Mouse (Mus musculus) layer of hippocampus, adult 18-20 months (tissue): Measurements from ENCODE around the gene Styx. TPM values are rescaled to one million over a fixed set of nuclear protein-coding genes. Genes with fewer than 3 reads are reported as not detected.

Experiments
- DNase-seq, 2 experiments: peaks; one replicate each; pipeline ENCODE4 v3.0.0; 2022; ENCODE audit warnings: low spot score in 2 of 2
- total RNA-seq, 2 experiments: library from RNA; stranded (reverse); gene quantifications; 2 replicates each; pipeline ENCODE4 v1.2.3; 2021

Styx gene
- total RNA-seq, 2 experiments from 2014 or later, result 19.1 to 19.6 TPM

- no peak for DNase-seq
Observed at GRCm38 (mm10) chr14:45438250-45438930, 87.5 kb downstream of the Styx start.

- no peak for DNase-seq
Observed at GRCm38 (mm10) chr14:45438931-45439275, 88.0 kb downstream of the Styx start.

- DNase-seq, result no peak
Observed at GRCm38 (mm10) chr14:45439387-45439786, 88.5 kb downstream of the Styx start.

GRCm38 (mm10) chr14:45441291-45441690, 90.4 kb downstream of the Styx start:
- no peak for DNase-seq

- DNase-seq, result no peak
Observed at GRCm38 (mm10) chr14:45442781-45443560, 92.1 kb downstream of the Styx start.

- DNase-seq, result no peak
Observed at GRCm38 (mm10) chr14:45444870-45445269, 94.0 kb downstream of the Styx start.

- no peak for DNase-seq
Observed at GRCm38 (mm10) chr14:45445445-45445844, 94.6 kb downstream of the Styx start.

- no peak for DNase-seq
Observed at GRCm38 (mm10) chr14:45446777-45447176, 95.9 kb downstream of the Styx start.

GRCm38 (mm10) chr14:45451090-45451489, 100.2 kb downstream of the Styx start:
- no peak for DNase-seq

GRCm38 (mm10) chr14:45452148-45452547, 101.3 kb downstream of the Styx start:
- DNase-seq, result no peak

- no peak for DNase-seq
Observed at GRCm38 (mm10) chr14:45452861-45453512, 102.1 kb downstream of the Styx start.

GRCm38 (mm10) chr14:45453538-45454233, 102.8 kb downstream of the Styx start:
- DNase-seq, result no peak

GRCm38 (mm10) chr14:45455651-45456501, 105.0 kb downstream of the Styx start:
- peak in 1 of 2 experiments; percentile 42 for DNase-seq

- no peak for DNase-seq
Observed at GRCm38 (mm10) chr14:45456502-45456846, 105.6 kb downstream of the Styx start.

- DNase-seq, result peak in 1 of 2 experiments; percentile 25
Observed at GRCm38 (mm10) chr14:45457003-45457402, 106.1 kb downstream of the Styx start.

GRCm38 (mm10) chr14:45459877-45460276, 109.0 kb downstream of the Styx start:
- DNase-seq, result no peak

GRCm38 (mm10) chr14:45460491-45460890, 109.6 kb downstream of the Styx start:
- no peak for DNase-seq

- DNase-seq, result no peak
Observed at GRCm38 (mm10) chr14:45461945-45462344, 111.1 kb downstream of the Styx start.

GRCm38 (mm10) chr14:45462374-45462773, 111.5 kb downstream of the Styx start:
- peak; percentile 41 to 69 for DNase-seq

- no peak for DNase-seq
Observed at GRCm38 (mm10) chr14:45462875-45463475, 112.1 kb downstream of the Styx start.
